Mouse (Mus musculus) gastrocnemius, adult 18-20 months (tissue): ENCODE results near the gene Ppp2r5d. TPM values are rescaled to one million over a fixed set of nuclear protein-coding genes. Genes with fewer than 3 reads are reported as not detected.

Experiments used
- DNase-seq: peaks from one replicate; pipeline ENCODE4 v3.0.0; 2021; ENCODE audit warnings: low spot score
- total RNA-seq, 2 experiments: library from RNA; stranded (reverse); gene quantifications; 2 replicates each; pipeline ENCODE4 v1.2.3; 2021

Ppp2r5d gene
- total RNA-seq, 2 experiments from 2014 or later: 26.4 to 28.3 TPM

DNA sequence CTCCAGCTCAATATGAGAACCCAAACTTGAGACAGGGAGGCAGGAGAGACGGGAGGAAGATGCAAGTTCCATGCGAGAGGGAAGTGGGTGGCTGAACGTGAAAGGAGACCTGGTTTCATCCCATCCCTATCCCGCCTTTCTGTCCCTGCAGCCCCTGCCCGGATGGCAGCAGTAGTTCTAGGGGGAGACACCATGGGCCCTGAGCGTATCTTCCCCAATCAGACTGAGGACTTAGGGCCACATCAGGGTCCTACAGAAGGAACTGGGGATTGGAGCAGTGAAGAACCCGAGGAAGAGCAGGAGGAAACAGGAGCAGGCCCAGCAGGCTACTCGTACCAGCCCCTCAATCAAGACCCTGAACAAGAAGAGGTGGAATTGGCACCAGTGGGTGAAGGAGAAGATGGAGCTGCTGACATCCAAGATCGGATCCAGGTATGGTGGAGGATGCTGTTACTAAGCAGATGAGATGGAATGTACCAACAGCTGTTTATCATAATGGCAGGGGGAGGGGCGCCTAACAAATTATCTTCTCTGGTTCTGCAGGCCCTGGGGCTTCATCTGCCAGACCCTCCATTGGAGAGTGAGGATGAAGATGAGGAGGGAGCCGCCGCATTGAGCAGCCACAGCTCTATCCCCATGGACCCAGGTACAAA is 23.3 kb downstream of the Ppp2r5d start:
- no peak for DNase-seq

DNA sequence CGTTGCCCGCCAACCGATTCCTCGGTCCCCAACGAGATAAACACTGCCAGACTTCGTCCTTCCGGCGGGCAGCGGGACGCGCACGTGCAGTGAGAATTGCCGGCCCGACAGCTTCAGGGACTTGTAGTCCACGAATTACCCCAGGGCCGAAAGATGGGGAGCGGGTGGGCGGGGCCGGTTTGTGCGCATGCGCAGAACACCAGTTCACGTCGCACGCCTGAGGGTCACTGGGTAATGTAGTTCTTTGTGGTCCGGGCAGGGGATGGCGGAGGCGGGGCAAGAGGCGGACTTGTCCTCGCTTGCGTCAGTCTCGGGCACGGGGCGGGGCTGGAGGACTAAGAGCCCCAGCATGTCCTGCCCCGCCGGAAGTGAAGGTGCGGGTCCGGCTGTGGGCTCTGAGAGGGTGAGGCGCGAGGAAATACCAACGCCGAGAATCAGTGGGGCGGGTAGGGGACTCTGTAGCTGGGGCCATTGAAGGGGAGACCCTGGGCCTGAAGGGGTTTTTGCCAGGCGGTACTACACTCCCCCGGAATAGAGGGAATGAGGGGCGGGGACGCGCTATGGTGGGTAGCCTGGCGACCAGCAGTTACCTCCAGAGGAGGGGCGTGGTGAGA is 24.0 kb downstream of the Ppp2r5d start, which contains the start of gene Klhdc3:
TSS of gene Klhdc3 (minus strand) at position 155 of the 614 bp plus-strand sequence.
- peak; percentile 98 for DNase-seq

DNA sequence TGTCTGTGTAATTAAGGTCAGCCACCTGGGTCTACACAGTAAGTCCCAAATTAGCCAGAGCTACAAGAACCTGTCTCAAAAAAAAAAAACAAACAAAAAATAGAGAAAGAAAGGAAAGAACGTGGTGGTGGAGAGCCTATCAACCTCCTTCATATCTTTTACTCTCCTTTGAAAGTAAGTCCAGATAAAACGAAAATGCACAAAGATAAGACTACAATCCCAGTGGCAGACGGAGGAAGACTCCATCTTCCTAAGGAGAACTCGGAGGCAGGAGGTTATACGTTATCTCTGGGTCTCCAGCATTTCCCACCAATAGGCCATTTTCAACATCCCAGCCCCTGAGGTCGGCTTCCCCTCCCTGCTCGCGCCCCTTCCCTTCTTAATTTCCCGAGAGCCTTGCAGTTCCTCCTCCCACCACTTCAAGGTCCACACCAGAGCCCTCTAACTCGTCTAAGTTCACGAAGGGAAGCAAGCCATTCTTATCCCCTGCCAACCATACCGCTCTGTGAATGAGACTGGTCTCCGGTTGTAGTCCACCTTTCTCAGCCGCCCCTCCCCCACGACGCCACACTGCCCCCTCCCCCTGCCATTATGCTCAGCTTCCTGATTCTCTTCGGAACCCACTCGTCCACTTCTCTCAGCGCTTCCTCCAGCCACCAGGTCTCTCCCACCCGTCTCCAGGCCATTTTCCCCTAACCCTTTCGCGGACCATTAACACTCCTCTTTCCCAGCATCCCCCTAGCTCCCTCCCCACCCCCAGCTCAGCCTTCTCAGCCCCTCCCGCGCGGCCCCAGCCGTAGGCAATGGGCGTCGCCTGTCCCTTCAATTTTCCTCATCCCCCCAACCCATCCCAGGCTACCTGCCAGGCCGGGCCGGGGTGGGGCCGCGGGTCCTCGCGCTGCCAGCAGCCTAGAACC is 24.8 kb downstream of the Ppp2r5d start:
- peak; percentile 40 for DNase-seq

DNA sequence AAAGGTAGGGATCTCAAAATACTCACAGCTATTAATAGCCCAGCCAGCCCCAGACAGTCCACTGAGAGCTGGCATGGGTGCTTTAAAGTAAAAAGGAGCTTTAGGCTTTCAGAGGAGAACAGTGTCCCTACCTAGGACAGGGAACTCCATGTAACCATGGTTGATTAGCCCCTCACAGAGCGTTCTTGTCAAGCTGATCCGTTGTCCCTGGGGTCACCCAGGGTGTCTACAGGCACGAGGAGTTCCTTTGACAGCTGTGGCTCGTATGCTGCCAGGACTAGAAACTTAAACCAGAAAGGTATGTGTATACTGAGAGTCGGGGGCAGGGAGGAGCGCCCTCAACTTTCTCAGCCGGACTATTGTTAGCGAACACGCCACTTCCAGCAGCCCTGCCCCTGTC is 26.0 kb downstream of the Ppp2r5d start:
- DNase-seq: peak; percentile 69

DNA sequence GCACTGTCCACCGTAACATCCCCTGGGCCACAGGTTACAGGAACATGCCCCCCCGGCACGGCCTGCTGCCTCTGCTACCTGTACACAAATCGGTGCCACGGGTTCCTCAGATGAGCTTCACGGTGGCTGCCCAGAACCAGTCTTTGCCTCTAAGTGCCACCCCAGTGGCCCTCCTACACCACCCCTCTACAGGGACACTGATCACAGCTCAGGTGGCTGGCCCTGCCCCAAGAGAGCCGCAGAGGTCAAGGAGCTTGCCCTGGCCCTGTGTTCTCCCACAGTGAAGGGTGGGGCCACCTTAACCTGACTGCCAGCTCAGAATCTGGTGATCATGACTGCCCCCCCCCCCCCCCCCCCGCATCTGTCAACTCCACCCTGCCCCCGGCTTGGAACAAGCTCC is 26.5 kb downstream of the Ppp2r5d start, which contains the start of gene Mea1:
TSS of gene Mea1 (plus strand) at position 378 of the 400 bp plus-strand sequence.
- DNase-seq: peak; percentile 68

DNA sequence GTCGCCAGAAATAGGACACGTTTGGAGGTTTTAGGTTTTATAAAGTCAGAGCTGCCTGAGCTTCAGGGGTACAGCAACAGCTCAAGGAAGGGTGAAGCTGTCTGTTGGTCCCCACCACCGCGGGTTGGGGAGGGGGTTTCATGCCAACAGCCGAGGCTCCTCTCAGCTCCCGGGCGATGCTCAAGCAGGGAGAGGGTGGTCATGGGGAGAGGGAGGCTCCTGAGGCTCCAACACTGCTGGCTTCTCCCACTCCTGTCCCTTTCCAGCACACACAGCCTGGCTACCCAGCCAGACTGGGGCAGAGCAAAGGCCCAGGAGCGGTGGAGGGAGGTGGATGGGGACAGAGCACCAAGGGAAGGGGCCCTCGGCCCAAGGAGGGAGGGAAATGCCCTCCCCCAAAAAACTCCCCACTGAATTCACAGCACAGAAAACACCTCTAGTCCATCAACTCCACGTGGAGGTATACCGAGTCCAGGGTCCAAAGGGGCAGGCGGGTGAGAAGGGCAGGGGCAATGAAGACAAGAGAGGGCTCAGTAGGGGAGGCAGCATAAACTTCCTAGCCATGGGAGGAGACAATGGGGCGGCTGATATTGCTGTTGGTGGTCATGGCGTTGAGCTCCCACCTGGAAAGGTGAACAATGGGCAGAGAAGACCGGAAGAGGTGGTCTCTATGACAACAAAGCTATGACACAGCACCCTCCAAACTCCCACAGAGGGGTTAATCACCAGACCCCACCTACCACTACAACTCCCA is 30.2 kb downstream of the Ppp2r5d start:
- DNase-seq: no peak

DNA sequence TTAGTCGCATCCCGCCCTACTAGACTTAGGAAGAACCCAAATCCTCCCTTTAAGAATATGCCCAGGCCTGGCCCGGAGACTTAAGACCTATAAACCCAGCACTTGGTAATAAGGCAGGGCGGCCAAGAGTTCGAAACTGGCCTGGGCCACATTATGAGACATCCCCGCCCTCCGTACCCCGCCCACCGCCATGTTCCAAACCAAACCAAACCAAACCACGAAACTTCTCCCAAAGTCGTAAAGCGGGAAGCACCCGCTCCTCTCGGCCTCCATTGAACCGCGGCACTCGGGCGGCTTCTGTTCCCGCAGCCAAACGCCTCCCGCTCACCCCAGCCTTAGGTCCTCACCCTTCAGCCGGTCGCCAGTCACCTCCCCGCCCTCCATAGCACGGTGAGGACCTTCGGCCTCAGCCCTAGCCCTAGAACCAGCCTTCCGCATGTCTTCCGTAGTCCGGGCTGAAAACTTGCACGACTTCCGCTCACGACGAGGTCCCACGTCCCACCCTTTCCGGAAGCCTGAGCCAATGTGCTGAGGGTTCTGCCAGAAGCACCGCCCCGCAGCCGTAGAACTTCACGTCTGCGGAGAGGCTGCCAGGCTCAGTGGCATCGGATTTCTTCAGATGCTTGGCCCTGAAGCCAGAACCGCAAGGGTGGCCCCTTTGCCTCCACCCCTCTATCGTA is 30.9 kb downstream of the Ppp2r5d start, which contains the start of gene Rrp36:
TSS of gene Rrp36 (minus strand) at position 503 of the 680 bp plus-strand sequence.
- peak; percentile 93 for DNase-seq

DNA sequence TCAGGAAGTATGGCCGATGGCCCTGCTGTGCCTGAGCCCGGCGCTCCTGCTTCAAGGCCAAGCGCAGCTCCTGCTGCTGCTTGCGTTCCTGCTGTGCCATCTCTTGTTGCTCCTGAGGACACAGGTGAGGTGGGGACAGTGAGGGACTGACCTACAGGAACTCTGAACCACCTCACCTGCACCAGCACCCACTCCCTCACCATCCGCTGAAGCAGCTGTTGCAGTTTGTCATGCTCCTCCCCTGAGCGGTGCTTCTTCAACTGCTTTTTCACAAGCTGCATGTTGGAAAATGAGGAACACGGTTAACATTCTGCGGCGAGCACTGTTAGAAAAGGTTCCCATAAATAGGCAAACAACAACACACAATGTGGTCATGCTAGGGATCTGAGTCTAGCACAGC is 35.0 kb downstream of the Ppp2r5d start:
- no peak for DNase-seq

DNA sequence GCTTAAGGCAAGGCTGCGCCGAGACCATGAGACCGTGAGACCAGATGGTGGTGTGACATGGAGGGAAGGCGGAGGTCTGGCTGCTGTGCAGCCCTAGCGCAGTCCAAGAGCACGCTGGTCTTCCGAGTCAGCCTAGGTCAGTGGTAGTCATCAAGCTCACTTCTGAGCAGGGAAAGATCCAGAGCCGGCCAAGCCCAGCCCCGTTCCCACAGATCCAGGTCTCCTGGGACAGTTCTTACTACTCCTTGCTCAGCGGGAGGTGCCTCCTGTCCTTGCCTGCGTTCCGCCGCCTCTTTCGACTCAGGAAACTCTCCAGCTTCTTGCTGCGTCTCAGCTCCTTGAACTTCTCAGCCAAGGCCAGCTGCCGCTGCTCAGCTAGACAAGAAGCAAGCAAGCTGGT is 37.2 kb downstream of the Ppp2r5d start:
- peak; percentile 38 for DNase-seq

DNA sequence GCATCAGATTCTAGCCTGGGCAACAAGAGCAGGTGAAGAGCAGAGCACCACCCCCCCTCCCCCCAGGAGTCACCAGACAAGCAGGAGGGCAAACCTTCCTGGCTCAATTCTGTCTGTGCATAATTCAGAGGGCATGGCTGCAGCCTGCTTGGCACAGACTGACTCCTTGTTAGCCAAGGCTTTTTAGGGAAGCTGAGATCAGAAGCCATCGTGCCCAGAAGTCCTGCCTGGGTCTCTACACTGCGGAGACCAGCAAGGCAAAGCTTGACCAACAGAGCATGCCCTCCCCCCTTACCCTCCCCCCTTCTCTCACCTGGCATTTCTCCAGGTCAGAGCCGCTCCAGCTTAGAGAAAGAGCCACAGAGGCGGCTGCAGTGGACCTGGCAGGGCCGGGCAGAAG is 42.2 kb downstream of the Ppp2r5d start:
- peak; percentile 78 for DNase-seq

DNA sequence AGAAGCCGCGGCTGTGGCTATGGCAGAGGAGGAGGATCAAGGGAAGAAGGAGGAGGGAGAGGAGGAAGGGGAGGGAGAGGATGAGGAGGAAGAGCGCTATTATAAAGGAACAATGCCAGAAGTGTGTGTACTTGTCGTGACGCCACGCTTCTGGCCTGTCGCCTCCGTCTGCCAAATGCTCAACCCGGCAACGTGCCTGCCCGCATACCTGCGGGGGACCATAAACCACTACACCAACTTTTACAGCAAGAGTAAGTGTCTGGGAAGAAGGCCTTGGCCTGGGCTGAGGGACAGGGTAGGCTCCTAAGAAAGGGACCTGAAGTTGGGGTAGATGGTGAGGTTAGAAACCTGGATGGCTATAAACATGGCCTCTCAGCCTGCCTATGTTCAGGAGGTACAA is 42.9 kb downstream of the Ppp2r5d start:
- no peak for DNase-seq

DNA sequence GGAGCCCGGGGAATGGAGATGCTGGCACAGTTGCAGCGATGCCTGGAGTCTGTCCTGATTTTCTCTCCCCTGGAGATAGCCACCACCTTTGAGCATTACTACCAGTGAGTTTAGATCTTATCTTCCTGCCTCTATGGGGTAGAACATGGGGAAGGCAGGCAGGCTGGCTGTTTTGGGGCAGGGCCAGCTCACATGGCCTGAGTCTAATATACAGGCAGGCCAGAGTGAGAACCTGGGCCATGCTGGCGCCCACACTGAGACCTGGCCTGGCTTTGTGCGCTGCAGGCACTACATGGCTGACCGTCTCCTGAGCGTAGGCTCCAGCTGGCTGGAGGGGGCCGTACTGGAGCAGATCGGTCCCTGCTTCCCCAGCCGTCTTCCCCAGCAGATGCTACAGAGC is 43.6 kb downstream of the Ppp2r5d start:
- no peak for DNase-seq

DNA sequence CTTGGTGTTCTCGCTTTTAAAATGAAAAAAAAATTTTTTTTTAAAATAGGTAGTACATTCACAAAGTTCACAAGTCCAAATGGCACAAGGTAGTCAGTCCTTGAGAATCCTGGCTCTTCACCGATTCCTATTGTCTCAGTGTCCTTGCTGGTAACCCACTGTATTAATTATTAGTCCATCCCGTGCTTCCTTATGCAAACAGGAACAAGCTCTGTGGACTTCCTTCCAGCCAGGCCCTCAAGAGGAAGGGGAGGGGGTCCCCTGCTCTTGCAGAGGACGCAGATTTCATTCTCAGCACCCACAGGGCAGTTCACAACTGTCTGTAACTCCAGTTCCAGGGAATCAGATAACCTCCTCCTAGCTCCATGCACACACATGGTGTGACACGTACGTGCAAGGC is 48.9 kb downstream of the Ppp2r5d start:
- no peak for DNase-seq

DNA sequence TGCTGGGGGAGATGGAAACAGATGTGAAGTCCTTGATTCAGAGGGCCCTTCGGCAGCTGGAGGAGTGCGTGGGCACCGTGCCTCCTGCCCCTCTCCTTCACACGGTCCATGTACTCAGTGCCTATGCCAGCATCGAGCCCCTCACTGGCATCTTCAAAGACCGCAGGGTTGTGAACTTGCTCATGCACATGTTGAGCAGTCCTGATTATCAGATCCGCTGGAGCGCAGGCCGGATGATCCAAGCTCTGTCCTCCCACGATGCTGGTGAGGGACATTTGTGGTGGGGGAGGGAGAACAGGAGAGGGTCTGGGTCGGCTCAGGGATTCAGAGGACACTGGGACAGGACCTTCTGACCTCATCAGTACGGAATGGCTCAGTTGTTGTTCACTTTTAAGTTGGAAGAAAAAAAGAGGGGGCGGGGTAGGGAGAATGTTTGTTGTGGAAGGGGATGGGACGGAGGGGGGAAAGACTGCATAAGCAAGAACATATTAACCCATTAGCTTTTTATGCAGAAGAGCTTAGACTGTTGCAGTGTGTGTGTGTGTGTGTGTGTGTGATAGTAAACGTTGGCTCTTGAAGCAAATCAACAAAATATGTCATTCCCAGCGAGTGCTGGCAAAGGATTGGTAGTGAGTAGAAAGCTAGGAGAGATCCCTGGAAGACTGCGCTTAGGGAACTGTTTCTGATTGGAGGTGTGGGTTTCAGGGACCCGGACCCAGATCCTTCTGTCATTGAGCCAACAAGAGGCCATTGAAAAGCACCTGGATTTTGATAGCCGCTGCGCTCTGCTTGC is 53.0 kb downstream of the Ppp2r5d start:
- no peak for DNase-seq

DNA sequence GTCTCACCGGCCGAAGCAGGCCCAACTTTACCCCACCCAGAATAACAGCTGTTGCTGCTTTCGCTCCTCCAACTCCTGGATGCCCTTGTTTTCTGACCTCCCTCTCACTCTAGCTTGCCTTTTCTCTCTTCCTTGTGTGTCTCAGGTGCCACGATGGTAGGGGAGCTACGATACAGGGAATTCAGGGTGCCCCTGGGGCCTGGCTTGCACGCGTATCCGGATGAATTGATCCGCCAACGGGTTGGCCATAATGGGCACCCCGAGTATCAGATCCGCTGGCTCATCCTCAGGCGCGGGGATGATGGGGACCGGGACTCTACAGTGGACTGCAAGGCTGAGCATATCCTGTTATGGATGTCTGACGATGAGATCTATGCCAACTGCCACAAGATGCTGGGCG is 53.6 kb downstream of the Ppp2r5d start:
- DNase-seq: no peak

DNA sequence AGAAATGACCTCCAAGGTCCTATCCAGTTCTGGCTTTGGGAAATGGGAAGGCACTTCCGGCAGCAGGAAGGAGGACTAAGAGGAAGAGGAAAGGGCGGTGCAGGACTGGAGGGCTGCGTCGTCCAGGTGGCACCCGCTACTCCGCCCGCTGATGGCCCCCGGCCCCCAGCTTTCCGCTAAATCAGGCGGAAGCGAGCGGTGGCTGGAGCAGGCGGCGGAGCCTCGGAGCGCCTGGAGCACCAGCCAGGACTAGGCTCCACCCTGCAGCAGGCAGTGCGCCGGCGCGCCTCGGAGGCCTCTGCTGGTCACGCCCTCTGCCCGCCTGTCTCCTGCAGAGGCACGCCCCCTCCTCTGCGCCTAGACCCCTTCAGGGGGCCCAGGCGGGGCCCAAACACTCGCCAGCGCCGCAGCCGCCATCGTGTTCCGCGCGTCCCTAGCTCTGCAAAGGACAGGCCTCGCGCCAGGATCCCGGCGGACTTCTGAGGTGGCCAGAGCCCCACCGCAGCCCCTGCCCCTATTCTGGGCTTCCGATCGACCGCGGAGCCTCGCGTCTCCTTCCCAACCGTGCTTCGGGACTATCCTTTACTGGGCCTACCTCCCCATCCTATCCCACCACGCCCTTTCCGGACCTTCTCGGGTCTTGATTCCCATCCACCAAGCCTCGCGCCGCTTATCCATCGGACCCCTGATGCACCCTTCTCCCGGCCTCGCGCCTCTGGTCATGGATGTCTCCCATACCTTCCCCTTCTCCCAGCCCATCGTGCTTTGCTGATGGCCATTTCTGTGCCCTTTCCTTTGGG is 54.5 kb downstream of the Ppp2r5d start, which contains the start of gene Cul7:
TSS of gene Cul7 (plus strand) at position 106 of the 800 bp plus-strand sequence.
- peak; percentile 87 for DNase-seq

DNA sequence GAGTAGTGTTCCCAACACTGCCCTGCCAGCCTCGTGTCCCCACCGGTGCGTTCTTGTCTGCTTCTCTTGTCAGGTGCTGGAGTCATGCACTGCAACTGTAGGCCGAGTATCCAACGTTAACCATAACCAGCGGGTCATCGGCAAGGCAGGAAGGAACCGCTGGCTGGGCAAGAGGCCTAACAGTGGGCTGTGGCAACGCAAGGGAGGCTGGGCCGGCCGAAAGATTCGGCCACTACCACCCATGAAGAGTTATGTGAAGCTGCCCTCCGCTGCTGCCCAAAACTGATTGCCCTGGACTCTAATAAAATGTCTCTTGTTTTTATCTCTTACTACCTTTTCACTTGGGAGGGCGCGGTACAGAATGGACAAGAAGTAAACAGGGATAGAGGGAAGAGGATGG is 55.1 kb downstream of the Ppp2r5d start:
- DNase-seq: no peak

DNA sequence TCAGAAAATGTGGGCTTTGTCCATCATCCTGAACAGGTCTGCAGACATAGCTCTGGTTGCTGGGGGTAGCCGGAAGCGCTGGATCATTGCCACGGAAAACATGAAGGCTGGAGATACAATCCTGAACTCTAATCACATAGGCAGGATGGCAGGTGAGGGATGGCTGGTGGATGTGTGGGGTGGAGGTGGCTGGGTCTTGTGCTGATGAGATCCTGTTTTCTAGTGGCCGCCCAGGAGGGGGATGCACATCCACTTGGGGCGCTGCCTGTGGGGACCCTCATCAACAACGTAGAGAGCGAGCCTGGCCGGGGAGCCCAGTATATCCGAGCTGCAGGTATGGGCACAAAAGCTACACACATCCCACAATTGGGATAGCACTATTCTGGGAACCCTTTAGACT is 56.5 kb downstream of the Ppp2r5d start:
- DNase-seq: no peak

DNA sequence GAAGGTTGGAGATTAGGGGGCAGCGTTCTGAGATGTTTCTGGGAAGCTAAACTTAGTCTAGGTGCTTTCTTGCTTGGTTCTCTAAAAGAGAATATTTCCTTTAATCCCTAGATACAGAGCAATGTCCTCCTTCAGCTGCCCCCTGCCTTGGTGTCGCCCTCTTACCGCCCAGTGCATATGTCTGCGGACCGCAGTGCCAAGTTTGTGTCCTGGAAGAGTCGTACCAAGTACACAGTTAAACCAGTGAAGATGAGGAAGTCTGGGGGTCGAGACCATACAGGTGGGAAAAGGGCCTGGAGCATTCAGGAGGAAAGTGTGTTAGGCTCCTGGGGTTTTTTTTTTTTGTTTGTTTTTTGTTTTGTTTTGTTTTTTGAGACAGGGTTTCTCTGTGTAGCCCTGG is 57.6 kb downstream of the Ppp2r5d start:
- no peak for DNase-seq
